34 mouse cellular contexts compared by ENCODE assay signal in genomic region chr6:51403598-51403997, GRCm38 (mm10).
"Had no signal": no experiment of that assay in that cellular context is flagged by ENCODE, and none has a peak within 500 bp of the region (broad histone marks: within the 10 kb centered on the region; RNA-seq: fewer than 3 reads in every experiment).

No protein-coding gene starts in this region.

- H3K4me2 ChIP-seq: heart, embryonic 12.5 days; heart, embryonic 13.5 days; heart, embryonic 15.5 days; hindbrain, embryonic 12.5 days; hindbrain, embryonic 13.5 days; hindbrain, embryonic 14.5 days; hindbrain, embryonic 15.5 days; intestine, embryonic 15.5 days; kidney, embryonic 15.5 days had no signal

- ATAC-seq: hindbrain, embryonic 16.5 days; hindbrain, postnatal 0 days; inflammation-experienced regulatory T-cells, adult 6 months; intestine, embryonic 15.5 days; intestine, embryonic 16.5 days; intestine, postnatal 0 days had no signal

- H3K4me3 ChIP-seq: heart, embryonic 12.5 days; heart, embryonic 13.5 days; heart, embryonic 15.5 days; hindbrain, embryonic 10.5 days; hindbrain, embryonic 12.5 days; hindbrain, embryonic 13.5 days; hindbrain, embryonic 15.5 days; intestine, embryonic 15.5 days; kidney, embryonic 15.5 days; layer of hippocampus, adult 2 months; left cerebral cortex, adult 2 months had no signal

- H3K9me3 ChIP-seq: heart, embryonic 12.5 days; heart, embryonic 13.5 days; heart, embryonic 15.5 days; hindbrain, embryonic 10.5 days; hindbrain, embryonic 12.5 days; hindbrain, embryonic 13.5 days; hindbrain, embryonic 15.5 days; intestine, embryonic 15.5 days; kidney, embryonic 15.5 days had no signal

- H3K27ac ChIP-seq: heart, embryonic 13.5 days; heart, embryonic 15.5 days; hindbrain, embryonic 10.5 days; hindbrain, embryonic 12.5 days; hindbrain, embryonic 13.5 days; hindbrain, embryonic 14.5 days; hindbrain, embryonic 15.5 days; hindbrain, postnatal 0 days; intestine, embryonic 15.5 days; kidney, embryonic 15.5 days; kidney, postnatal 0 days; layer of hippocampus, adult 2 months; left cerebral cortex, adult 2 months had no signal

- H3K36me3 ChIP-seq: heart, embryonic 12.5 days; heart, embryonic 13.5 days; heart, embryonic 15.5 days; hindbrain, embryonic 10.5 days; hindbrain, embryonic 12.5 days; hindbrain, embryonic 13.5 days; hindbrain, embryonic 15.5 days; intestine, embryonic 15.5 days; kidney, embryonic 15.5 days had no signal

- H3K9ac ChIP-seq: heart, embryonic 12.5 days; heart, embryonic 13.5 days; heart, embryonic 15.5 days; hindbrain, embryonic 12.5 days; hindbrain, embryonic 13.5 days; hindbrain, embryonic 14.5 days; hindbrain, embryonic 15.5 days; intestine, embryonic 15.5 days; kidney, embryonic 15.5 days had no signal

- H3K27me3 ChIP-seq: heart, embryonic 12.5 days; heart, embryonic 13.5 days; heart, embryonic 15.5 days; hindbrain, embryonic 12.5 days; hindbrain, embryonic 13.5 days; hindbrain, embryonic 15.5 days; intestine, embryonic 15.5 days; kidney, embryonic 15.5 days had no signal

- DNase-seq: heart, postnatal 10 days; heart, postnatal 14 days; heart, postnatal 36 days; heart, postnatal 4 days; kidney, adult 11 months; kidney, adult 18-20 months; kidney, adult 2 months; kidney, adult 8-10 months; kidney, adult 9 months; kidney, postnatal 10 days; kidney, postnatal 14 days; kidney, postnatal 25 days; kidney, postnatal 36 days; kidney, postnatal 4 days; layer of hippocampus, adult 9-11 months; layer of hippocampus, postnatal 36 days had no signal
